Mouse (Mus musculus) urinary bladder, adult 18-20 months (tissue): Measurements from ENCODE around the gene Frmd4b.

Experiments used
- DNase-seq, 2 experiments: peaks; one replicate each; pipeline ENCODE4 v3.0.0; 2022; ENCODE audit warnings: low spot score in 2 of 2, mixed read lengths in 2 of 2

Frmd4b gene

GRCm38 (mm10) chr6:97579704-97580103 is 37.6 kb downstream of the Frmd4b start:
- DNase-seq: no peak

- DNase-seq: no peak
These were observed 39.1 kb downstream of the Frmd4b start for GRCm38 (mm10) chr6:97578210-97578609.

GRCm38 (mm10) chr6:97577349-97577748 is 40.0 kb downstream of the Frmd4b start:
- DNase-seq: no peak

GRCm38 (mm10) chr6:97576565-97577346 is 40.6 kb downstream of the Frmd4b start:
- no peak for DNase-seq

GRCm38 (mm10) chr6:97576096-97576495 is 41.2 kb downstream of the Frmd4b start:
- no peak for DNase-seq

GRCm38 (mm10) chr6:97574973-97575372 is 42.4 kb downstream of the Frmd4b start:
- DNase-seq: peak; percentile 18 to 35

- no peak for DNase-seq
These were observed 45.1 kb downstream of the Frmd4b start for GRCm38 (mm10) chr6:97572226-97572625.

- DNase-seq: no peak
These were observed 48.8 kb downstream of the Frmd4b start for GRCm38 (mm10) chr6:97568538-97568937.

GRCm38 (mm10) chr6:97566746-97567145 is 50.6 kb downstream of the Frmd4b start:
- no peak for DNase-seq

- DNase-seq: no peak
These were observed 60.2 kb downstream of the Frmd4b start for GRCm38 (mm10) chr6:97557147-97557546.

GRCm38 (mm10) chr6:97555637-97556036 is 61.7 kb downstream of the Frmd4b start:
- no peak for DNase-seq

GRCm38 (mm10) chr6:97553431-97553830 is 63.9 kb downstream of the Frmd4b start:
- no peak for DNase-seq

GRCm38 (mm10) chr6:97552573-97552972 is 64.8 kb downstream of the Frmd4b start:
- no peak for DNase-seq

GRCm38 (mm10) chr6:97551884-97552283 is 65.5 kb downstream of the Frmd4b start:
- no peak for DNase-seq

GRCm38 (mm10) chr6:97551161-97551560 is 66.2 kb downstream of the Frmd4b start:
- DNase-seq: no peak

GRCm38 (mm10) chr6:97540458-97540857 is 76.9 kb downstream of the Frmd4b start:
- no peak for DNase-seq

- no peak for DNase-seq
These were observed 81.4 kb downstream of the Frmd4b start for GRCm38 (mm10) chr6:97535763-97536445.

- no peak for DNase-seq
These were observed 86.3 kb downstream of the Frmd4b start for GRCm38 (mm10) chr6:97531043-97531442.

- DNase-seq: no peak
These were observed 88.2 kb downstream of the Frmd4b start for GRCm38 (mm10) chr6:97528961-97529680.

GRCm38 (mm10) chr6:97526092-97526491 is 91.2 kb downstream of the Frmd4b start:
- peak in 1 of 2 experiments; percentile 17 for DNase-seq

GRCm38 (mm10) chr6:97523118-97523517 is 94.2 kb downstream of the Frmd4b start:
- peak; percentile 63 to 75 for DNase-seq

GRCm38 (mm10) chr6:97521279-97522038 is 95.9 kb downstream of the Frmd4b start:
- no peak for DNase-seq
